Mouse (Mus musculus) liver, embryonic 16.5 days (tissue): ENCODE measurements at regions not wholly inside any gene's neighbourhood (a gene's known extent, or its start where the extent isn't known, plus 50 kb on each side); places are given as distances from the start of the nearest gene placed in this dataset.

Experiments used
- ATAC-seq: fragments of 200-750 bp; cut with Nextera tagmentation; 2 replicates; pipeline ENCODE4 v1.8.0; 2017; ENCODE audit warnings: low read depth, mild to moderate bottlenecking, moderate number of reproducible peaks, moderate library complexity
- H3K27ac ChIP-seq: fragments of 300-500 bp; sonication (generic); 2 replicates; pipeline ENCODE4 v1.5.1; 2014; ENCODE audit warnings: mild to moderate bottlenecking, low read length
- H3K27me3 ChIP-seq: fragments of 300-500 bp; sonication (generic); 2 replicates; pipeline ENCODE4 v1.6.1; 2014; ENCODE audit warnings: low read depth, low read length, mixed read lengths; ENCODE audit not compliant: control insufficient read depth, insufficient read depth
- H3K36me3 ChIP-seq: fragments of 300-500 bp; sonication (generic); 2 replicates; pipeline ENCODE4 v1.6.1; 2014; ENCODE audit warnings: mild to moderate bottlenecking; ENCODE audit not compliant: control insufficient read depth, insufficient read depth
- H3K4me1 ChIP-seq: fragments of 300-500 bp; sonication (generic); 2 replicates; pipeline ENCODE4 v1.6.1; 2014; ENCODE audit warnings: low read depth, low read length, mixed read lengths; ENCODE audit not compliant: control insufficient read depth
- H3K4me2 ChIP-seq: fragments of 300-500 bp; sonication (generic); 2 replicates; pipeline ENCODE4 v1.6.1; 2014; ENCODE audit warnings: low read depth, low read length, mixed read lengths
- H3K4me3 ChIP-seq: fragments of 300-500 bp; sonication (generic); 2 replicates; pipeline ENCODE4 v1.5.1; 2014; ENCODE audit warnings: low read depth, mild to moderate bottlenecking, low read length
- H3K9ac ChIP-seq: fragments of 300-500 bp; sonication (generic); 2 replicates; pipeline ENCODE4 v1.6.1; 2014; ENCODE audit warnings: low read depth, low read length
- H3K9me3 ChIP-seq: fragments of 300-500 bp; sonication (generic); replicated peaks from 2 replicates; pipeline ENCODE4 v1.6.1; 2016; ENCODE audit warnings: low read length; ENCODE audit not compliant: control insufficient read depth
- WGBS: fragments of 180-500 bp; shearing (Covaris S2); extraction: QIAGEN DNeasy Blood & Tissue Kit; methylation state at CpG from one replicate; pipeline ENCODE4 v1.1.7; 2014; ENCODE audit not compliant: insufficient replicate concordance; 5-methylcytosine and 5-hydroxymethylcytosine counted together

GRCm38 (mm10) chr10:118011687-118012567 lies 129.7 kb upstream of the Mdm1 start:
- Histone ChIP-seq H3K27ac (no peak overlapping the region), H3K4me1 (no peaks in the 10 kb centered on the region), H3K9ac (no peak overlapping the region), H3K27me3 (no peaks in the 10 kb centered on the region), H3K36me3 (no peaks in the 10 kb centered on the region), H3K4me2 (no peak overlapping the region), H3K9me3 (no peaks in the 10 kb centered on the region), H3K4me3 (no peak overlapping the region)
- 51% methylated on average over 10 of the region's 10 CpGs for WGBS
- ATAC-seq = no peak

DNA sequence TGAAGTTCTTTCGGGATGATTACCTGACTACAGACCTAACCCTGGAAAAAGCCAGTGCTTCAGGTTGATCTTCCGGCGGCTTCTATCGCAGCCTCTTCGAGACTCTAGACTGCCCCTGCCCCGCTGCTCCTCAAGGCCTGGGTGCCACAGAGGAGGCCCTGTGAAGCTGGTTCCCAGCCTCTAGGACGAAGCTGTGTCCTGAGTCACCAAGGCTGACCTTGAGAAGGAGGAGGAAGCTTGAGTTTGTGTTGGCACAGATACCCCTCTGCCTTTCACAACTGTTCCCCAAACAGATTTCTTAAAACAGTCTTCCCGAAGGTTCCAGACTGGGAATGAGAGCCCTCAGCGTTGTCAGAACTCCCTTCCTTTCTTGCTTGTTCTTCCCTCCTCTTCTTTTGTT lies 112.8 kb upstream of the Mdm1 start:
- Histone ChIP-seq H3K9ac (no peak overlapping the region), H3K27me3 (no peaks in the 10 kb centered on the region), H3K36me3 (no peaks in the 10 kb centered on the region), H3K4me1 (no peaks in the 10 kb centered on the region), H3K27ac (no peak overlapping the region), H3K4me2 (no peak overlapping the region), H3K4me3 (no peak overlapping the region), H3K9me3 (no peaks in the 10 kb centered on the region)
- WGBS = 73% methylated on average over 9 of the region's 9 CpGs
- no peak for ATAC-seq

DNA sequence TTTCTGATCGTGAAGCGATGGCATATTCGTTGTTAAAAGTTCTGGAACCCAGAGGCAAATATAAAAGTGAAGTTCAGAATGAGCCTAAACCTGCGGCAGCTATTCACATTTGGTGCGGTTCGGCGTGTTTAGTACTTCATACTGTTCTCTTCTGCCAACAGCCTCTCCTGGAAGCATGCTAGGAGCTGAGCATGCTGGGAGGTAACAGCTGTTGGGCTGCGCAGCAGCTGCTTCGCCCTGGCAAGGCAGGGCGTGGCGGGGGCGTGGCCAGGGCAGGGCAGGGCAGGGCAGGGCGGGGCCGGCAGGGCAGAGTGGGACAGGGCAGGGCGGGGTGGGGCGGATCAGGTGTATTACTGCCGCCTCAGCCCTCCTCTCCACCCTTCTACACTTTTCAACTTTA lies 107.2 kb upstream of the Mdm1 start:
- no peak overlapping the region for H3K4me3 ChIP-seq
- no peaks in the 10 kb centered on the region for H3K36me3 ChIP-seq
- no peaks in the 10 kb centered on the region for H3K27me3 ChIP-seq
- WGBS = 66% methylated on average over 17 of the region's 17 CpGs
- no peak for ATAC-seq
- H3K4me2 ChIP-seq = no peak overlapping the region
- no peak overlapping the region for H3K9ac ChIP-seq
- peaks cover 3% of the 10 kb centered on the region; the same call in 1 of the 2 replicates for H3K9me3 ChIP-seq
- no peak overlapping the region for H3K27ac ChIP-seq
- H3K4me1 ChIP-seq = no peaks in the 10 kb centered on the region

DNA sequence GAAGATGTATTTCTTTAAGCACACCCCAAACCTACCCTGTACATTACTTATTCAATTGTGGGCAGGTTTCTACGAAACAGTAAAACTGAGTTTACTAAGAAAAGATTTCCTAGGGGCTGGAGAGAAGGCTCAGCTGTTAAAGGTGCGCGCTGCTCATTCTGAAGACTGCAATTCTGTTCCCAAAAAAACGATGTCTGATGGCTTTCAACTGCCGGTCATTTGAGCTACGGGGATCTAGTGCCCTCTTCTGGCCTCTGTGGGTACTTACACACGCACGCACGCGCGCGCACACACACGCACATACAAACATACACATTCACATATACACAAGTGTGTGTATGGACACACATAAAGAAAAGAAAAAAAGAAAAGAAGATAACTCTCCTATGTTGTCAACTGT lies 106.6 kb upstream of the Mdm1 start:
- Histone ChIP-seq H3K9ac (no peak overlapping the region), H3K9me3 (peaks cover 3% of the 10 kb centered on the region; the same call in 1 of the 2 replicates), H3K4me3 (no peak overlapping the region), H3K36me3 (no peaks in the 10 kb centered on the region), H3K27ac (no peak overlapping the region), H3K27me3 (no peaks in the 10 kb centered on the region), H3K4me2 (no peak overlapping the region), H3K4me1 (no peaks in the 10 kb centered on the region)
- WGBS = 81% methylated on average over 13 of the region's 13 CpGs
- no peak for ATAC-seq

GRCm38 (mm10) chr10:118038465-118038864 lies 103.1 kb upstream of the Mdm1 start:
- Histone ChIP-seq H3K36me3 (no peaks in the 10 kb centered on the region), H3K9me3 (peaks cover 3% of the 10 kb centered on the region; the same call in 1 of the 2 replicates), H3K4me3 (no peak overlapping the region), H3K4me2 (no peak overlapping the region), H3K4me1 (no peaks in the 10 kb centered on the region), H3K27me3 (no peaks in the 10 kb centered on the region), H3K27ac (no peak overlapping the region), H3K9ac (no peak overlapping the region)
- ATAC-seq = no peak
- 86% methylated on average over 10 of the region's 10 CpGs for WGBS

- Histone ChIP-seq H3K27me3 (no peaks in the 10 kb centered on the region), H3K27ac (no peak overlapping the region), H3K9me3 (peaks cover 3% of the 10 kb centered on the region; the same call in 1 of the 2 replicates), H3K4me2 (no peak overlapping the region), H3K4me3 (no peak overlapping the region), H3K36me3 (no peaks in the 10 kb centered on the region), H3K9ac (no peak overlapping the region), H3K4me1 (no peaks in the 10 kb centered on the region)
- 66% methylated on average over 4 of the region's 4 CpGs for WGBS
- no peak for ATAC-seq
Measured at GRCm38 (mm10) chr10:118039056-118039455, 102.6 kb upstream of the Mdm1 start.

DNA sequence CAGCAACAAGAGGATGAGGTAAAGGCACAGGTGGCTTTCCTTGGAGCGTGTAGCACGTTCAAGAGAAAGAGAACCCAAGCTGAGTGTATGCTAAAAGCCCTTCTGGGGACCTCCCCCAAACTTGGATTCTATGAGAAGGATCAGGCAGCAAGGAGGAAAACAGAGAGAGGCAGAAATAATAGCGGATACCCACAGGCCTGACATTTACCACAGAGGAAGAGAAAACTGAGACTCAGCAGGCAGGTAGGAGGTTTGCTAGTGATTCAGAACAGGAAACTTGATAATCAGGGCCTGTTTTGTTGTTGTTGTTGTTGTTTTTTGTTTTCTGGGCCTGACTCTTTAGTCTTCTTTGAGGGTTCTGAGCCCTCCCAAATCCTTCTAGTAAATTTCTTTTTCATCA lies 100.5 kb upstream of the Mdm1 start:
- no peaks in the 10 kb centered on the region for H3K27me3 ChIP-seq
- H3K36me3 ChIP-seq = no peaks in the 10 kb centered on the region
- WGBS = 80% methylated on average over 3 of the region's 3 CpGs
- no peak for ATAC-seq
- no peak overlapping the region for H3K4me2 ChIP-seq
- no peak overlapping the region for H3K27ac ChIP-seq
- H3K4me1 ChIP-seq = no peaks in the 10 kb centered on the region
- H3K9ac ChIP-seq = no peak overlapping the region
- H3K9me3 ChIP-seq = no peaks in the 10 kb centered on the region
- no peak overlapping the region for H3K4me3 ChIP-seq

GRCm38 (mm10) chr10:118043761-118044160 lies 97.8 kb upstream of the Mdm1 start:
- H3K9ac ChIP-seq = no peak overlapping the region
- ATAC-seq = no peak
- H3K4me2 ChIP-seq = no peak overlapping the region
- H3K9me3 ChIP-seq = no peaks in the 10 kb centered on the region
- H3K27me3 ChIP-seq = no peaks in the 10 kb centered on the region
- no peak overlapping the region for H3K27ac ChIP-seq
- H3K4me1 ChIP-seq = no peaks in the 10 kb centered on the region
- H3K4me3 ChIP-seq = no peak overlapping the region
- WGBS = 72% methylated on average over 13 of the region's 13 CpGs
- no peaks in the 10 kb centered on the region for H3K36me3 ChIP-seq

DNA sequence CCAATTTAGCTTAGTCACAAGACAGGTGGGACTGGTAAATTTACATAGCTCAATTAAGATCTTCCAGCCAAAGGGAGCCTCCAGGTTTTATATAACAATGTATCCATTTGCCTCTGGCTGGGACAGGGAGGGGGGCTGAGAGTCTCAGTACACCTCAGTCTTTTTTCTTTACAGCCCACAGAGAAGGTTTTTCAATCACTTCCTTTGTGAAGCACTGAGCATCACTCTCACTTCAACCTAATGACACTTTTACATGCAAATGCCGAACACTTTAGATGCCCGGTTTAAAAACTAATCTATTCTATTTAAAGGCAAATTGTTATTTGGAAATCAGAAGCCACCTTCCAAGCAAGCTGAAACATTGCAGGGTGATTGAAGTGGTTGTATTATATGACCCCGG lies 96.8 kb upstream of the Mdm1 start:
- no peak overlapping the region for H3K4me3 ChIP-seq
- 64% methylated on average over 3 of the region's 3 CpGs for WGBS
- H3K9ac ChIP-seq = no peak overlapping the region
- no peaks in the 10 kb centered on the region for H3K27me3 ChIP-seq
- H3K9me3 ChIP-seq = no peaks in the 10 kb centered on the region
- no peaks in the 10 kb centered on the region for H3K4me1 ChIP-seq
- no peak for ATAC-seq
- H3K27ac ChIP-seq = no peak overlapping the region
- H3K4me2 ChIP-seq = no peak overlapping the region
- no peaks in the 10 kb centered on the region for H3K36me3 ChIP-seq
